Mouse (Mus musculus) stomach, postnatal 0 days (tissue): ENCODE data around the gene Dok7. TPM values are rescaled to one million over a fixed set of nuclear protein-coding genes. Genes with fewer than 3 reads are reported as not detected.

Experiments used
- ATAC-seq: fragments of 200-750 bp; cut with Nextera tagmentation; 2 replicates; pipeline ENCODE4 v1.8.0; 2017; ENCODE audit not compliant: low FRiP score, low TSS enrichment
- DNase-seq: peaks from one replicate; pipeline ENCODE4 v3.0.0-alpha.2; 2016; ENCODE audit warnings: low spot score
- H3K27ac ChIP-seq: fragments of 300-500 bp; sonication (generic); replicated peaks from 2 replicates; pipeline ENCODE4 v1.5.1; 2014; ENCODE audit warnings: mild to moderate bottlenecking, control low read depth
- H3K27me3 ChIP-seq: fragments of 300-500 bp; sonication (generic); 2 replicates; pipeline ENCODE4 v1.6.1; 2014; ENCODE audit warnings: low read length; ENCODE audit not compliant: control insufficient read depth, insufficient read depth
- H3K36me3 ChIP-seq: fragments of 300-500 bp; sonication (generic); 2 replicates; pipeline ENCODE4 v1.6.1; 2014; ENCODE audit warnings: low read length, mixed read lengths; ENCODE audit not compliant: control insufficient read depth, insufficient read depth
- H3K4me1 ChIP-seq: fragments of 300-500 bp; sonication (generic); replicated peaks from 2 replicates; pipeline ENCODE4 v1.6.1; 2014; ENCODE audit warnings: antibody characterized with exemption; ENCODE audit not compliant: control insufficient read depth, insufficient read depth
- H3K4me2 ChIP-seq: fragments of 300-500 bp; sonication (generic); replicated peaks from 2 replicates; pipeline ENCODE4 v1.6.1; 2014; ENCODE audit warnings: low read depth, mild to moderate bottlenecking, control low read depth, moderate library complexity
- H3K4me3 ChIP-seq: fragments of 300-500 bp; sonication (generic); 2 replicates; pipeline ENCODE4 v1.5.1; 2014; ENCODE audit warnings: low read depth, low read length, control low read depth
- H3K9ac ChIP-seq: fragments of 300-500 bp; sonication (generic); 2 replicates; pipeline ENCODE4 v1.6.1; 2014; ENCODE audit warnings: mild to moderate bottlenecking, low read length, control low read depth, mixed read lengths
- H3K9me3 ChIP-seq: fragments of 300-500 bp; sonication (generic); 2 replicates; pipeline ENCODE4 v1.6.1; 2016; ENCODE audit warnings: low read length; ENCODE audit not compliant: control insufficient read depth
- CTCF ChIP-seq: IDR thresholded peaks from 2 replicates; pipeline ENCODE4 v1.5.1; 2016; ENCODE audit warnings: antibody characterized with exemption, low read depth, mild to moderate bottlenecking, moderate library complexity
- EP300 ChIP-seq: optimal IDR thresholded peaks from 2 replicates; pipeline ENCODE3; 2016; ENCODE audit warnings: antibody characterized with exemption
- WGBS: fragments of 180-500 bp; shearing (Covaris S2); extraction: QIAGEN DNeasy Blood & Tissue Kit; methylation state at CpG from one replicate; pipeline ENCODE4 v1.1.7; 2014; 5-methylcytosine and 5-hydroxymethylcytosine counted together
- polyA plus RNA-seq: library from polyadenylated mRNA; unstranded; fragments of >200 nt; fragmentation: Nextera tagmentation; extraction: Ambion mirVana; gene quantifications from 2 replicates; pipeline ENCODE4 v1.2.1, GENCODE M21; 2015

Gene Dok7
- polyA plus RNA-seq, result 0.72 and 1.0 TPM in 2 replicates

GRCm38 (mm10) chr5:35056604-35057432 lies at the start of gene Dok7:
Gene Dok7 (plus strand): TSS chr5:35056766.
- Histone ChIP-seq H3K9ac (peak within 1 kb of the TSS; percentile 61), H3K4me2 (peak within 1 kb of the TSS; percentile 98), H3K4me3 (peak within 1 kb of the TSS; percentile 59), H3K36me3 (no peaks in the 10 kb centered on the region), H3K4me1 (no peaks in the 10 kb centered on the region), H3K27ac (no peak within 1 kb of the TSS), H3K9me3 (no peaks in the 10 kb centered on the region), H3K27me3 (no peaks in the 10 kb centered on the region)
- ATAC-seq (peak; percentile 27; the same call in 1 of the 2 replicates), DNase-seq (peak; percentile 50)
- TF ChIP-seq CTCF (peak; percentile 44; the same call in 1 of the 2 replicates), EP300 (no peak)
- WGBS, result under 1% methylated on average over 56 of the region's 74 CpGs

- no peaks in the 10 kb centered on the region; the same call in 1 of the 2 replicates for H3K4me1 ChIP-seq
- no peak overlapping the region for H3K9ac ChIP-seq
- no peak overlapping the region for H3K4me2 ChIP-seq
- WGBS, result 92% methylated on average over 4 of the region's 4 CpGs
- no peak overlapping the region for H3K27ac ChIP-seq
- no peak for DNase-seq
- no peak for ATAC-seq
- peaks cover 2% of the 10 kb centered on the region; the same call in 1 of the 2 replicates for H3K36me3 ChIP-seq
- H3K4me3 ChIP-seq, result no peak overlapping the region
- TF ChIP-seq CTCF, result no peak
- no peak for TF ChIP-seq EP300
- no peaks in the 10 kb centered on the region for H3K9me3 ChIP-seq
- H3K27me3 ChIP-seq, result no peaks in the 10 kb centered on the region
These were observed 47.4 kb upstream of the Dok7 start for GRCm38 (mm10) chr5:35009163-35009562.

- TF ChIP-seq EP300 (no peak), CTCF (no peak)
- H3K27ac ChIP-seq, result no peak overlapping the region
- no peak overlapping the region for H3K9ac ChIP-seq
- H3K4me1 ChIP-seq, result no peaks in the 10 kb centered on the region; the same call in 1 of the 2 replicates
- H3K27me3 ChIP-seq, result no peaks in the 10 kb centered on the region
- DNase-seq (peak; percentile 46), ATAC-seq (peak; percentile 65)
- no peak overlapping the region for H3K4me2 ChIP-seq
- H3K9me3 ChIP-seq, result no peaks in the 10 kb centered on the region
- H3K4me3 ChIP-seq, result no peak overlapping the region
- 38% methylated on average over 5 of the region's 5 CpGs for WGBS
- peaks cover 2% of the 10 kb centered on the region; the same call in 1 of the 2 replicates for H3K36me3 ChIP-seq
These were observed 45.9 kb upstream of the Dok7 start for GRCm38 (mm10) chr5:35010656-35011055.

- no peak overlapping the region for H3K4me3 ChIP-seq
- H3K4me2 ChIP-seq, result no peak overlapping the region
- no peaks in the 10 kb centered on the region for H3K9me3 ChIP-seq
- H3K27me3 ChIP-seq, result no peaks in the 10 kb centered on the region
- H3K27ac ChIP-seq, result no peak overlapping the region
- H3K9ac ChIP-seq, result no peak overlapping the region
- peaks cover 2% of the 10 kb centered on the region; the same call in 1 of the 2 replicates for H3K36me3 ChIP-seq
- WGBS, result 93% methylated on average over 6 of the region's 6 CpGs
- no peak for DNase-seq
- no peaks in the 10 kb centered on the region; the same call in 1 of the 2 replicates for H3K4me1 ChIP-seq
- TF ChIP-seq EP300 (no peak), CTCF (no peak)
- no peak for ATAC-seq
These were observed 45.2 kb upstream of the Dok7 start for GRCm38 (mm10) chr5:35011156-35011923.

GRCm38 (mm10) chr5:35014036-35014435 lies 42.5 kb upstream of the Dok7 start:
- ATAC-seq (no peak), DNase-seq (no peak)
- Histone ChIP-seq H3K4me2 (no peak overlapping the region), H3K4me3 (no peak overlapping the region), H3K9ac (no peak overlapping the region), H3K27me3 (no peaks in the 10 kb centered on the region), H3K9me3 (no peaks in the 10 kb centered on the region), H3K36me3 (peaks cover 2% of the 10 kb centered on the region; the same call in 1 of the 2 replicates), H3K4me1 (no peaks in the 10 kb centered on the region; the same call in none of the 2 replicates), H3K27ac (no peak overlapping the region)
- no peak for TF ChIP-seq EP300
- TF ChIP-seq CTCF, result no peak
- 73% methylated on average over 6 of the region's 6 CpGs for WGBS
